Mouse (Mus musculus) kidney, adult 11 months (tissue): ENCODE measurements at regions not wholly inside any gene's neighbourhood (a gene's known extent, or its start where the extent isn't known, plus 50 kb on each side); places are given as distances from the start of the nearest gene placed in this dataset.

ENCODE experiments used
- DNase-seq: peaks from one replicate; pipeline ENCODE4 v3.0.0; 2022

DNA sequence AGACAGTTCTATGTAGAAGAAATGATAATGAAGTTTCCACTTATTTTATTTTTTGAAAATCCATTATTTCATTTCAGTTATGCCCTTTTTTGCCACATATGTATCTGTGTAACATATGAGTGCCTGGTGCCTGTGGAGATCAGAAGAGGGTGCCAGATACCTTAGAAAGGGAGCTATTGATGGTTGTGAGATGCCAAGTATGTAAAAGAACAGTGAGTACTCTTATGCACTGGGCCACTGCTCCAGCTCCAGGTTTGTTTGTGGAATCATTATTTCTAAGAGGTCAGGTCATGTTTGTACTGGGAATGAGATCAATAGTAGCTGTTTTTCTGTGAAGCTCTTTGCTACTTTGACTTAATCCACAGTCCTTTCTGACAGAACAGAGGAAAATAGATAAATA, 68.1 kb downstream of the Cenpw start:
- DNase-seq: no peak

DNA sequence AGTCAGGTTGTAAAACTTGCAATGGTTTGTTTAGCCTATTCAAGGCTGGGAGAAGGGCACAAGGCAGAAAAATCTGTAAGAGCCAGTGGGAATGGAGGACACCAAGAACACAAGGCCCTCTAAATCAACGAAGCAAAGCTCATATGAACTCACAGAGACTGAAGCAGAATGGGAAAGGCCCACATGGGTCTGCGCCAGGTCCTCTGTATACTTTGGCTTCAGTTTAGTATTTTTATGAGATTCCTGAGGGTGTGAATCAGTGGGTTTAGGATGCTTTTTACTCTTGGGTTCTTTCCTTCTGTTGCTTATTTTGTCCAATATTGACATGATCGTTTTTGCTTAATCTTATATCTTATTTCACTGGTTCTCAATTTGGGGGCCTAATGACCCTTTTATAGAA, 90.0 kb downstream of the Cenpw start:
- no peak for DNase-seq

DNA sequence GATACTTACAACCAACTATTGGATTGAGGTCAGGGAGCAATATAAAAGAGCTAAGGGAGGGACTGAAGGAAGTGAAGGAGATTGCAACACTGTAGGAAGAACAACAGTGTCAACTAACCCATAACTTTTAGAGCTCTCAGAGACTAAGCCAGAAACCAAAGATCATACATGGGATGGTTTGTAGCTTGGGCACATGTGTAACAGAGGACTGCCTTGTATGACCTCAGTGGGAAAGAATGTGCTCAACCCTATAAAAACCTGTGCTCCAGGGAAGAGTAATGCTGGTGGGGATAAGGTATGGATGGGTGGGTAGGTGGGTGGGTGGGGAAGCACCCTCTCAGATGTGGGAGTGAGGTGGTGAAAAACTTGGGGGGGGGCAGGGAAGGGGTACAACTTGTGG, 97.9 kb downstream of the Cenpw start:
- no peak for DNase-seq

DNA sequence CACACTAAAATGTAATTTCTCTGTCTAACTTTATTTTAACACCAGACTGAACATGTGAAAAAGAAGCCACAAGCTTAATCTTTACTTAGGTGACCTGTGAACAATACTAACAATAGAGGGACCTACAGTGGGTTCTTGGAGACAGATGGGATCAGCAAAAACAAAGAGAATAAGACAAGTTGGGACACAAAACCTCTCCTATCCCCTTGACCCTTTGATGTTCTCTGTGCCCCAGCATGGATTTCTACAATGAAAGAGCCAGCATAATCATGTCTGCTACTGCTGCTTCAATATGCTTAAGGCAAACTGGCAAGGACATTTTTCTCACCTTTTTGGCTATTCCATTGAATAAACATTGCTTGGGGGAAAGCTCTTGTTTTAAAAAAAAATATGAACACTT, 105.8 kb downstream of the Cenpw start:
- no peak for DNase-seq

DNA sequence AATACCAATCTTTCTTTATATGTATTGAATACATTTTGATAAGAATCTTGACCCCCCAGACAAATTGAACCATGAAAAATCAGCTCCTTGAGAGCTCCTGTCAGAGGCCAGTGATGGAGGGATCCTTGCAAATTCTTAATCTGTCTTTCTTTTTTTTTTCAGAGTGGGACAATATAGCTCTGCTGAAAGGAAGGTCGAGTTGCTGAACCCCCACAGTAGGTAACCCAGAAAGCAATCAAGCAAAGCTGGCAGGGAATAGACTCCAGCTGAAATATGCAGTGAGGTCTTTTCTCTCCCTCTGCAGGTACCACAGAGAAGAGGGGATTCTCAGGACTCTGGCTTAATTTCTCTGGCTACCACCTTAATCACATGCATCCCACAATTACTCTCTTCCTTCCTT, 108.8 kb downstream of the Cenpw start:
- DNase-seq: no peak

DNA sequence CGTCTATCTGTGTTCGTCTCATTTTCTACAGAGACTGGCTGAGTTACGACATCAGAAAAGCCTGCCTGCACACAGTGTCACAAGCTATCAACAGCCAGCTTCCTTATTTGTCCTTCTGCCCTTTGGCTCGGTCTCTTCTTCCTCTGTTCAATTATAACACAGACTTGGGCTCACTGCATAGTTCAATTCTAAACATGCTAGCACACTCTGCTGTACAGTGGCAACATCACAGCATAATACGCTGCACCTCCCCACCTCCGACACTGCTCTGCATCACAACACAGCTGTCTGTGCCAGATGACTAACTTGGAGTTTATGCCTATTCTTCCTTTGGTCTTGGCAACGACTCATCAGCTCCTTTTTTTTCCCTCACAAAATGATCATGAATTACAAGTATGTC, 111.0 kb downstream of the Cenpw start:
- no peak for DNase-seq

DNA sequence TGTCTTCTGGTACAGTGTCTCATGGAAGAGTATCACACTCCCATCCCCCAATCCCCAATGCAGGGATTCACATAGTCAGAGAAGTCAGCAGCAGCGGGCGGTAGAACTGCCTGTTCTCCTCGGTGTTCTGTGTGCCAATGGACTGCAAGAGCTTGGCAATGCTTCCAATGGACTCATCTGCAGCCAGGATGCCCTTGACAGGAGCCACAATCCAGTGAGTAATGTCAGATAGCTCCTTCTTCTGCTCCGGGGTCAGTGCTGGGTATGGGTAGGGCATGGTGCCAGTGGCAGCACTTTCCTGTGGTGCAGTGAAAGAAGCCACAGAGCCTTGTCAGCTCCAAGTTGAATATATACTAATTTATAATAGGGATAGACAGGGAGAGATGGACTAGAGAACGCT, 115.3 kb downstream of the Cenpw start:
- DNase-seq: peak; percentile 2

DNA sequence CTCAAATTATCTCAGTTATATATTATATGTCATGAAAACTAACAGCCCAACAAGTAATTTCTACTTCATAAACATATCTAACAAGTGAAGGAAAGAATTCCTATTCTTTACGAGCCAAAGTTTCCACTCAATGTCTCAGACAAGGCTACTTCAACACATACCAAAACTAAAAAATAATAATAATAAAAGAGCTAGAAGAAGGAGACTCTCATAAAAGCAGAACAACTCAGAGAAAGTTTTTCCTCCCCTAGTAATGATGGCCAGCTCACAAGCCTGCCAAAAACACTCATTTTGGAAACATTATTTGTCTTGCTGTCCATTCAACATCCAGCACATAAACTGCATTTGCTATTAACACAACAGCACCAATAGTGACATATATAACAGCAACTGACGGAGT, 133.7 kb downstream of the Cenpw start:
- DNase-seq: no peak

DNA sequence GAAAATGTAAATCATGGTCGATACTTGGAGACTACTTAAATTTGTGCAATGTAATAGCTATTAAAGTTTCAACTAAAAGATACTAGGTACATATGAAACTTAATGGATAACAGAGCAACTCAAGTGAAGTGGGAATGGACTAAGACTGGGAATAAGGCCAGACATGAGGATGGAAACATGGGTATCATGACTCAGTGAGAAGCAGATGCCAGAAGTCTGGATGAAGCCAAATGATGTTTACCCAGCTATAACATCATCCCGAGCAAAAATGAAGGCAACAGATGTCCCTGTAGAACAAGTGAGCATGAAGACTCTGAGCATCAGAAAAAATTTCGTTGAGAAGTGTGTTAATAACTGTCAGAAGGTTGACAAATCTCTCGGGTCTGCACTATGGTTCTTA, 169.7 kb downstream of the Cenpw start:
- no peak for DNase-seq

DNA sequence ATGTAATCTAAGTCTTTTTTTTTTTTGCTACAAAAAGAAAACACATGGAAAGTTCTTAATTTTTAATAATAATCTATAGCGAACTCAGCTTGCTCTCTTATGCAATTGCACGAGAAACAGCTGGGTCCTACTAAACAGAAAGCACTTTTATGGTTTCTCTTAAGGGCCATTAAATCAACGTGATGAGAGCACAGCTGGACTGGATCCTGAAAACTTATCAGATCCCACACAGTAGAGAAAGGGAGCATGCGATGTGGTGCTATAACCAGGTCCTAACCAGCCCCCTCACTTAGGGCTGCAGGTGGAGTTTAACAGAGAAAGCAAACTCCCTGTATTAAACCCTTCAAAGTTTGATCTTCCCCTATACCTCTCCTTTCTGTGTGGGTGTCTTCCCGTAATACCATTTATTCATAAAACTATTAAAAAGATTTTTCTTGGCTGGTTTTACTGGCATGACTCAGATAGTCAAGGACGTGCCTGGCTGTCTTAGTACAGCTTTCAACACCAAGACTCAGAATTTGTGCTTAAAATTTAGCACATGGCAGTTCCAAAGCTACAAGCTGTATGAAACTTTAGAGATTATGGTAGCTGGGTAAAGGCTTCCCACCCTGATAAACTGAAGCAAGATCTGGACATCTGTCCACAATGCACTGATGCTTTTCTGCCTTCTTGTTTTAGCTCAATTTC, 197.3 kb downstream of the Cenpw start:
- no peak for DNase-seq

DNA sequence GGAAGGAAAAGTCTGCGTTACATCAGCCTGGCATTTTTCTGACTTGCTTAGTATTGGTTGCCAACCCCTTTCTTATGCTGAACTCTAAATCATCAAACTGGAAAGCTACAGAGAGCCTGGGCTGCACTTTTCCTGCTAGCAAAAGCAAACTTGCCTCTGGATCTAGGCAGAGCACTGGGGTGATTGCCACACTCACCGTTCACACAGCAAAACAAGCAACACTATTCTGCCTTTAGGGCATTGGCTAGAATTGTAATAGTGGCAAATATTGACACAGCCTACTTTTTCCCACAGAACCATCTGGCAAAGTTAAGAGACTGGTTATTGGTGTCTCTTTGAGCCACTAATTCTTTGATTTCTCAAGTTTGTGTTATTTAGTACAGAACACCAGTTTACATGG, 199.5 kb downstream of the Cenpw start:
- no peak for DNase-seq

DNA sequence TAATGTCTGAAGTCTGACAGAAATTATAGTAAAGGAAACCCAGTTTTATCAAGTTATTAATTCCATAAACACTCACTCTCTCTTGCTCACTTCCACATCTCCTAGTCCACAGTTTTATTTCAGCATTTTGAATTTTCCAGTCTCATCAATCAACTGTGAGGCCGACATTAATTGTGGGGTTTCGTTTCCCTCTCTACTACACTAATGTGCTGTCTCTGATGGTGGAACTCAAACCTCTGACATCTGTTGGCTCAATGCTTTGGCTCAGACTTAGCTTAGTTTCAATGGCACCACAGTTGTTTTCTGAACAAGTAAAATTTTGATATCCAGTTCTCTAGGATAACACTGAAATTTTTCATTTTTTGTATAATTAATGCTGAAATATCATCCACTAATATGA, 218.8 kb downstream of the Cenpw start:
- no peak for DNase-seq
